Mouse (Mus musculus) kidney, postnatal 14 days (tissue): ENCODE results near the gene Ccng1.
A peak's percentile ranks its signal among the peaks of the same experiment; 100 is the strongest.

Experiments
- DNase-seq: peaks from one replicate; pipeline ENCODE4 v3.0.0; 2022; ENCODE audit warnings: mixed read lengths

The Ccng1 gene

GRCm38 (mm10) chr11:40755109-40755627 lies at the start of gene Ccng1:
Ccng1 (minus strand) TSS chr11:40755311.
- DNase-seq = peak; percentile 95

- DNase-seq = no peak
Measured at GRCm38 (mm10) chr11:40790307-40790706, 35.2 kb upstream of the Ccng1 start.

GRCm38 (mm10) chr11:40789701-40790100 lies 34.6 kb upstream of the Ccng1 start:
- no peak for DNase-seq

- DNase-seq = no peak
Measured at GRCm38 (mm10) chr11:40786900-40787299, 31.8 kb upstream of the Ccng1 start.

DNA sequence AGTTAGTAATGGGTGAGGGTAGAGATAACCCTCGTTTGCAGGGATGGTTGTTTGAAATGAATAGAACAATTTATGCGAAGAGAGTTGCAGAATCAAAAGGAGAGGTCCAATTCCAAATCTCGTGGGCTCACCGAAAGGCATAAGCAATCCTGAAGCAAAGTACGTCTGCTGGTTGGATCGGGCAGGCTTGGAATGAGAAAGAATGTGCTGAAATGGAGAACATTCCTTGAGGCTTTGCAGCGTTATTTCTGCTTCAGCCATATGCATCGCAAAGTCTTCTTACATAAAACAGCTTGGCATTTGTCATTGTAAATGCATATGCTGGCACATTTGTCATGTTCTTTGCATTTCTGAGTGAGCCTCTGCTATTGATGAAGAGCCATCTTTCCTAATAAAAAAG lies 29.2 kb upstream of the Ccng1 start:
- DNase-seq = no peak

DNA sequence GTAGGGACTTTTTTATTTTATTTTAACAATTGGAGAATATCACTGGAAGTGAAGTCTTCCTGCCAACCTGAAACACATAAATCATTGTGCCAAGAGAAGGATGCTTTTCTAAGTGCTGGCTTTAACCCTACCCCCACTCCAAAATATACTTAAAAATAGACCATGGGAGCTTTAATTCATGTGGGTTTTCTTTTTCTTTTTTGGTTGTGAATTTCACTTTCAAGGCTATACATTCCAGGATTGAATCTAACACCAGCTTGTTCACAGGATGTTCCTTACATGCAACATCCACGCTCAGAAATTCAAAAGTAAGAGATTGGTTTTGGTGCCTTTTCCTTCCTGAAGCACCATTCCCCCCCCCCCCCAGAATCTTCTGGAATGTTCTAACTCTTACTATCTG lies 28.2 kb upstream of the Ccng1 start:
- DNase-seq = no peak

DNA sequence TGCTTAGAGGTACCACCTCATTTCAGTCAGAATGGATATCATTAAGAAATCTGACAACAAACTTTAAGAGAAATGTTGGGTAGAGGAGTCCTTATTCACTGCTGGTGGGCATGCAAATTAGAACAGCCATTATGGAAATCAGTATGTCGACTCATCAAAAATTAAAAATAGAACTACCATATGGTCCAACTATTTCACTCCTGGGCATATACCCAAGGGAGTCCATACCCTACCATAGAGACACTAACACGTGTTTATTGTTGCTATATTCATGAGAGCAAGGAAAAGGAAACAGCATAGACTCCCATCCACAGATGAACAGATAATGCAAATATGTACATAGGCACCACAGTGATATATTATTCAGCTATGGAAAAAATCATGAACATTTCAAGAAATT lies 26.7 kb upstream of the Ccng1 start:
- DNase-seq = no peak

GRCm38 (mm10) chr11:40775315-40776269 lies 20.5 kb upstream of the Ccng1 start:
- peak; percentile 36 for DNase-seq

GRCm38 (mm10) chr11:40764690-40765089 lies 9.6 kb upstream of the Ccng1 start:
- no peak for DNase-seq

DNA sequence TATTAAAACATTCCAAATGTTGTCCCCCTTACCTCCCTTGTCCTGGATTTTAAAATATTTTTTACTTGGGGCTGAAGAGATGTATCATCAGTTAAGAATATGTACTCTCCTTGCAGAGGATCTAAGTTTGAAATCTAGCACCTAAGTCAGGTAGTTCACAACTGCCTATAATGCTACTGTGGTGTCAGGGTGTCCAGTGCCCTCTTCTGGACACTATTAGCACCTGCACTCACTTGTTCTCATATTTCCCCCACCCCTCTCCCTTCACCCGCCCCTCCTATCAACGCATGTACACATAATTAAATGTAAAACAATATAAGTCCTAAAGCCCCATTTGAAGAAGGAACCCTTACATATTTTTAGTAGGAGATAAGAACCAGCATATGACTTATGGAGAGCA lies 8.3 kb upstream of the Ccng1 start:
- peak; percentile 12 for DNase-seq

DNA sequence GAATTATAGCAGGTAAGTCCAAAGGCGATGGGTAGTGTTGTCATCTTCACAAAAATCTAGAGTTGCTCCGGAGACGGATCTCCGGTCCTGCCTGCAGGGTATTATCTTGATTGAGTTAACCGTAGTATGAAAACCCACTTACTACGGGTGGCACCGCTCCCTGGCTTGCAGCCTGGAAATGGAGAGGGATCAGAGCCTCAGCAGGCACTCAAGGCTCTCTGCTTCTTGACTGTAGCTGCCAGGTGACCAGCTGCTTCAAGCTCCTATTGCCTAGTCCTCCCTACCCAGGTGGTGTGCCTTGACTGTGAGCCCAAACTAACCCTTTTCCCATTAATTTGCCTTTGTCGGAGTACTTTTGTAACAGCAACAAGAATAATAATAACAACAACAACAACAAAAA lies 4.8 kb upstream of the Ccng1 start:
- DNase-seq = no peak

GRCm38 (mm10) chr11:40755968-40756367 lies 857 bp upstream of the Ccng1 start:
- no peak for DNase-seq

GRCm38 (mm10) chr11:40754664-40755107 lies 425 bp downstream of the Ccng1 start:
- no peak for DNase-seq

DNA sequence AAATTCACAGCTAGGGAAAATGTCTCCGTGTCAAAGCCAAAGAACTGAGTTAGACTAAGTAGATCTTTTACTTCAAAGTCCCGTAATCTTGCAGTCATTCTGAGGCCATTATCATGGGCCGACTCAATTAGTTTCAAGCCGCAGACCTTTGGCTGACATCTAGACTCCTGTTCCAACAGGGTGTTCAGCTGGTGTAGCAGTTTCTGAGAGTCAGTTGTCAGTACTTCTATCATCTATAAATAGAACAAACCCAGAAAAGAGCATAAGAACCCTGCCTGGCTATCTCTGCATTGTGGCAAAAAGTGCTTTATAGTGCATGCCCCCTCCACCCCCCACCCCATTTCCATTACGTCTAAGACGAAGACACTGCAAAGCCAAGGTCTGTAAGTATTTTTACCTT lies 1.3 kb downstream of the Ccng1 start:
- DNase-seq = no peak

DNA sequence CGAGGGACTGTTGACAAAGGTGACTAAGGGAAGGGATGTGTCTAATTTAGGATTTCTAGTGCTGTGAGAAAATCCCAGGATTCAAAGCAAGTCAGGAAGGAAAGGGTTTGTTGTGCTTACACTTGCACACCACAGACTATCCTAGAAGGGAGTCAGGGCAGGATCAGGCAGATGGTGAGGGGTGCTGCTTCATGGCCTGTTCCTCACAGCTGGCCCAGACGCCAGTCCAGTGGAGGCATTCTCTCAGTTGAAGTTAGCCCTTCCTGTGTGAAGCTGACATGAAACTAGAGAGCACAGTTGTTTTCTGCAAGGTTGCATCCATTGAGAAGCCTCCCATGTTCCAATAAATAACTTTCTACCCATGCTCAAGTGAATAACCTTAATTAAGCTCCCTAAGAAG lies 7.4 kb downstream of the Ccng1 start:
- no peak for DNase-seq

- DNase-seq = no peak
Measured at GRCm38 (mm10) chr11:40746361-40746760, 8.8 kb downstream of the Ccng1 start.

DNA sequence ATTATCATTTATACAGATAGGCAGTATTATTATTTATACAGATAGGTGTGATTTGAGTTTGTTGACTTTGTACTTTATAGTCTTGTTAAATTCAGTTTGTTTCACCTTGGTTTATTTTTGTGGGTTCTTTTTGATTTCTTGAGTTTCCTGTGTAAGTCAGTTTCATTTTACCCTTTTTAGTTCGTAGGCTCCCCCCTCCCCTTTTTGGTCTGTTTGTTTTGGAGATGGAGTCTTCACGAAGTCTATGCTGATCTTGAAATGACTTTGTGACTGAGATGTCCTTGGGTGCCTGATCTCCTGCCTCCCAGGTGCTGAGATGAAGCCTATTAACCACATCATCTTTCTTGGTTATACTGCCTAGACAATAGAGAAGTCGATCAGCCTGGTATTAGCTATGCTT lies 10.8 kb downstream of the Ccng1 start:
- no peak for DNase-seq

- DNase-seq = no peak
Measured at GRCm38 (mm10) chr11:40741605-40742262, 13.4 kb downstream of the Ccng1 start.

- DNase-seq = no peak
Measured at GRCm38 (mm10) chr11:40737369-40737768, 17.7 kb downstream of the Ccng1 start.

DNA sequence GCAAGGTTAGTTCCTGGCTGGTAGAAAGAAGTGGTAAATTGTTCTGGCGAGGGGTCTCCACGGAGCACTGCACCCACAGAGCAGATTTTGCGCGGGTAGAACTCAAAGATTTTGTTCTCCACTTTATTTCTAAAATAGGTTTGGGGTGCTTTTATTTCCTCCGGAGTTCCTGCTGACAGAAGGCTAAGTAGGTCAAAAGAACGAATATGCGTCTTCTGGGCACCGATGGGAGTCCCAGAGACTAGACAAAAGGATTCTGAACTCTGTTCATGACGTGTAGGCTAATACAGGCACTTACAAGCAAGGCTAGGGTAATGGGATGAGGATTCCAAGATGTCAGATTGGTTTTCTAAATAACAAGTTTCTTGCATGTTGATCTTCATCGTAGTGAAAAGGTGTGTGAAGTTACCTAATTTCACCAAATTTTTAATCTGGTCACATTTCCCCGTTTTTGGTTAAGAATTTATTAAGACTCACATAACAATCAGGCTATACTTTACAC lies 20.8 kb downstream of the Ccng1 start:
- DNase-seq = no peak

DNA sequence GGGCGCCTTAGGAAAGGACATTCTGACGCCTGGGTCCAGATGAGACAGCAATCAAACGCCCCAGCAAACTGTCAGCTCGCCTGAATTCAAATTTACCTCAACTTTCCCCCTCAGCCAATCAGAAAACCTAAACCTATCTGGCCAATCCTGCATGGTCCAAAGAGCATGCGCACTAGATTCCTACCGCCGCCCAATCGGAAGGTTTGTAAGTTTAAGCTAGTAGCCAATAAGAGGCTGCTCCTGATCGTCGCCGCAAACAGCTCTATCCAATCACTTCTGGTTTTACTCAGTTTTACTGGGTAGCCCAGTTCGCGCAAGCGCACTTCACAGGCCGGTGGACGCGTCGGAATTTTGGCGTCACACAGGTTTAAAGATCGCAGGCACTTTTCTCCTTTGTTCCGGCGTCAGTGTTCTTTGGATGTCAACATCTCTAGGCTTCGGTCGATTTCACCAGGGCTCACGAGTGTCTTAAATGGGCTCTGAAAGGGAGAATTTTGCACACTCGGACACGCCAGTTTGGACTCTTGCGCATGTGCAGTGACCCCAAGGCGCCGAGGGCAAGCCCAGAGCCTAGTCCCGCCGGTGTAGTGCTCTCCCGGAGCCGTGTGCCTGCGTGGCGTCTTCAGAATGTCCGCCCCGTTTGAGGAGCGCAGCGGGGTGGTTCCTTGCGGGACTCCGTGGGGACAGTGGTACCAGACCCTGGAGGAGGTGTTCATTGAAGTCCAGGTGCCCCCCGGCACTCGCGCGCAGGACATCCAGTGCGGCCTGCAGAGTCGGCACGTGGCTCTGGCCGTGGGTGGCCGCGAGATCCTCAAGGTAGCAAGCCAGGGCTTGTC lies 21.6 kb downstream of the Ccng1 start, which contains the start of the genes Hmmr and Nudcd2:
Gene Hmmr, minus strand, starts transcription at position 84 of the 836 bp plus-strand sequence.
Gene Nudcd2, plus strand, starts transcription at position 329 of the 836 bp plus-strand sequence.
- DNase-seq = peak; percentile 96

DNA sequence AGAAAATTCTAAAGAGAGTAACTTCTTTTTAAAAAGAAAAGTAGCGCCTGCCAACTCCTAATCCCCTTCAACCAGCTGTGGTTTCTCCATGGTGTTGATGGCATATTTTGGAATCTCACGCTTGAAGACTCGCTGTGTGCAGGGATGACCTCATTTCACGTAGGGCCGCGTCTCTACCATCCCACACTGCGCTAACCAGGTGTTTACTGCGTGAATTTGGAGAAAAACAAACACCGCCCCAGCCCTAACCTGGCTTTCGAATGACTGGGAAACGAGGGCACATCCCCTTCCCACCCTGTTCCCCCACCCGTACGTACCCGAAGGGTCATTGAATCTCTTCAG lies 22.1 kb downstream of the Ccng1 start:
- DNase-seq = no peak

GRCm38 (mm10) chr11:40718324-40718723 lies 36.8 kb downstream of the Ccng1 start:
- DNase-seq = no peak
